Mouse (Mus musculus): ENCODE results near the gene Frmd7.

Frmd7 gene

DNA sequence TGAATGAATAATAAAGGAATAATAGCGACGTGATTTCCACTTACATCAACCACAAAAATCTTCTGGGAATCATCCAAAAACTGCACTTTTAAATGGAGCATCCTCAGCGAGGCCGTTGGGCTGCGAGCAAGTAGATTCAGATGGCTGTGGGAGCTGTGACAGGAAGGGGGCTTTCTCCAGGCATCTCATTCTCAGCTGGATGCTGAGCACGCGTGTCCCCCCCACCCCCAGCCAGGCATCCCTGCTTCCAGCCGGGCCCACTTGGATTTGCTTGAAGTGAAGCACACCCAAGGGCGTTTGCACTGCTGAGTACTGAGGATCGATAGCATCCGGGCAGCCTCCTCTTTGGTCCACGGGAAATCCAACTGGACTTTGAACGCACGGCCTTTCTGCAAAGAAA, at the start of gene Frmd7:
Frmd7 (minus strand) TSS at position 101 of the 400 bp plus-strand sequence.
- no peak for DNase-seq (ENCODE audit: low read depth, low spot score)

DNA sequence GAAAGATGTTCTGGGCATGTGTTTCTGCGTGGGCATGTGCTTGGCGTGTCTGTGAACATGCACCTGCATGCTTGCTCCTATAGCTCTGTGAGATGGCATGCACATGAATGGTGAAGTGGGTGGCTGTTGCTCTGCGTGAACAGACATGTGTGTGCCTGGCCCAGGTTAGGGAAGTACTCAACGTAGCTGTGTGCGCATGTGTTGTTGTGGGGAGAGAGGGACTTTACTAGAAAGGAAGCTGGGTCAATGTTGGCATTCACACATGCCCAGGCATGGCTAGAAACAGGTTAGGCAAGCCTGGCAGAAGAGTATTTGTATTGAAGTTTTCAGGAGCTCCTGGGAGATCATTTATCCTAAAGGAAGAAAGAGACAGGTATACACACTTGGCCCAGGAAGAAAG, 48.8 kb upstream of the Frmd7 start:
- DNase-seq (ENCODE audit: low read depth, low spot score), result no peak

DNA sequence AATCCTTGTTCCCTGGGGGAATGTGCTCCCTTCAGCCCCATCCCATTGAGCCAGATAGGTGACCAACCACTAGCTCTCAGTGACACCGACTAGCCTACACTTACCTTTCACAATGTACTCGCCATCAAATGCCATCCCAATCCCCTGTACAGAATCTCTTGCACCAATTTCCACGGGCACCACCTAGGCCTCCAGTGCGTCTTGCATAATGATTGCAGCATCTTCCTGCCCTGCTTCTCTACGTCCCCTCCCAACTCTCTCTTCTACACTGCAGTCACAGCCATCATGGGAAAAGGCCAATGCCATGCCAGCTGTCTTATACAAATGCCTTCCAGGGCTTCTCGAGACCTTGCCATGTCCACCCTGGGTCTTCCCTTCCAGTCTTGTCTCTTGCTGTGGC, 47.4 kb upstream of the Frmd7 start:
- DNase-seq (ENCODE audit: low read depth, low spot score), result no peak

DNA sequence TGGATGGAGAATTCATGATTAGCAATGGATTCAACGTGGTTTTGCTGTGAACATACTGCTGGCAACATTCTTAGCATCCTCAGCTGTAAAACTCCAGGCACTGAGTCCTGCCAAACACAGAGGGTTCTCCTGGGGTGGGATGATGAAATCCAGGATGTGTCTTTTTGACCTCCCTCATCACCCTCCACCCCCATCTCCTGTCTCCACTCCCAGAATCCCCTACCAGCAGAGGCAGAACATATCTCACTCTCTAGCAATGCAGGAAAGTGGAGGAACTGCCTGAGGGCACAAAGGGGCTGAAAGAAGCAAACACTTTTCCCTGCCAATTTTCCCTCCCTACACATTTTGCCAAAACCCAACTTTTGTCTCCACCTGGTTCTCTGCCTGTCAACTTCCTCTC, 46.1 kb upstream of the Frmd7 start:
- DNase-seq (ENCODE audit: low read depth, low spot score), result no peak

DNA sequence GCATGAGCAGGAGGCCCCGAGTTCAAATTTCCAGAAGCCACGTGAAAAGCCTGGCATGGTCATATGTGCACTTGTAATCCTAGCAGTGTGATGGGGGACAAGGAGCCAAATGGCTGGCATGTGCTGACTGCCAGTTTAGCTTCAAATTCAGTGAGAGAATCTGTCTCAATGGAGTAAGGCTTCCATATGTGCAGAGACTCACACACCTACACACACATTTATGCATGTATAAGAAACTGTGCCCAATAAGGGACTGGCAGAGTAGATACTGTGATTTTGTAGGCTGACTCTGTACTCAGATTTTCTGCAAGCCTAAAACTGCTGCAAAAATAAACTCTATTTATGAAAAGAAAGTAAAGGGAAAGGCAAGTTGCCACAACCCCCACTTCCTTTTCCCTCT, 35.9 kb upstream of the Frmd7 start:
- DNase-seq (ENCODE audit: low read depth, low spot score), result no peak

DNA sequence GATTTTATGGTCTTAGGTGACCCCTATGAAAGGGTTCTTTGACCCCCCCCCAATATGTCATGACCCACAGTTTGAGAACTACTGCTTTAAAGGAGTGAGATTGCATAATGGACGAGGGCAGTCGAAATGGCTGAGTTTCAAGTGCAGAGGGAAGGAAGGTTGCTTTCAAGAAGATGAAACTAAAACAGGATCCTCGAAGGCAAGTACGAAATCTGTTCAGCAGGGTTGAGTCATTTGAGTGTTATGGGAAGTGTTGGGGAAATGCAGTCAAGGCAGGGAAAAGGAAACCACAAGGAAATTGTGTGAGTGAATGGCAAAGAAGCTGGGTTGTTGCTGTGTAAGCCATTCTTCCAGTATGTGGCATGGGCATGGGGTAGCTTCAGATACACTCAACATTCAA, 29.6 kb upstream of the Frmd7 start:
- DNase-seq (ENCODE audit: low read depth, low spot score), result no peak

DNA sequence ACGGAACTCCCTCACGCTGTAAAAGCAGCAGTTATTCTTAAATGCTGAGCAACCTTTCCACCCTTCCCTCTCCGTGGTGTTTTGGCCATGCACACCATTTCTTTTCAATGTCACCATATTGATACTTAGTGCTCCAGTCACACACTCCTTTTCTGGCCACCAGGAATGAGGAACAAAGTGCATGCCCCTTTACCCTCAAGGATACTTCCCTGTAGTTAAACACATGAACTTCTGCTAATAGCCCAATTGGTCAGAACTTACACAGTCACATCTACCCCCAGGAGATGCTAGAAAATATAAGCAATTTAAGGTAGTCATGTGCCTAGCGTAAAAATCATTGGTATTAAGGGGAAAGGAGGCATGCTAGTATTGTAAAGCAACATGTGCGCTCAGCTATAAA, 27.4 kb upstream of the Frmd7 start:
- no peak for DNase-seq (ENCODE audit: low read depth, low spot score)

DNA sequence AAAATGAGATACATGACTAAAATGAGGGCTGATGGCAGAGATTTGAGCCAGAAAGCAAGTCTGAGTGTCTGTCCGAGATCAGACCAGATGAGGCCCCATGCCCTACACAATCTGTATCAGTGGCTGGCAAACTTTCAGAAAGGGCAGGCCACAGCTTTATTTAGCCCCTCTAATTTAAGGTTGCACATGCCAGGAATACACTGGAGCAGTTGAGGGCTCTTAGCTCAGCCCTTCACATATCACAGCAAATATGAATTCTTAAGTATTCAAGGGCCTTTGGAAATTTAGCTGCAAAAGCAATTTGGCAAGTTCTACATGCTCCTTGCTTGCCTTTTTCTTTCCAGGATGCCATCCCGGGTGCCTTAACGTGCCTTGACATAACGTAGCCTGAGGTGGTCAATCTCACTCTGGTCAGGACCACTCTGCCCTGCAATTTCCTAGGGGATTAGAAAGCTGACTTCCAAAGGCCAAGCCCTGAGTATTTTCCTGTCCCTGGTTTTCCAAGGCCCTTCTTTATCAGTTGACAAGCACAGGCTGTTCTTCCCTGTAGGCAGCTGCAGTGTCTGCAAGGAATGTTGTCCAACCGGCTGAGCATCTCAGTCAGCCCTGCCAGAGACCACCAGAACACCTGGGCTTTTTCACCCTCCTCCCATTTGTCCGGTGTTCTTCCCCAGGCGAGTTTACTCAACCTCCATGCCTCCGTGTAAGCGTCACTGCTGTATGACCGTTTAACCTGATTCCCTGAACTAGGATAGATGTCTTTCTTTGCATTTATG, 25.8 kb upstream of the Frmd7 start:
- no peak for DNase-seq (ENCODE audit: low read depth, low spot score)

DNA sequence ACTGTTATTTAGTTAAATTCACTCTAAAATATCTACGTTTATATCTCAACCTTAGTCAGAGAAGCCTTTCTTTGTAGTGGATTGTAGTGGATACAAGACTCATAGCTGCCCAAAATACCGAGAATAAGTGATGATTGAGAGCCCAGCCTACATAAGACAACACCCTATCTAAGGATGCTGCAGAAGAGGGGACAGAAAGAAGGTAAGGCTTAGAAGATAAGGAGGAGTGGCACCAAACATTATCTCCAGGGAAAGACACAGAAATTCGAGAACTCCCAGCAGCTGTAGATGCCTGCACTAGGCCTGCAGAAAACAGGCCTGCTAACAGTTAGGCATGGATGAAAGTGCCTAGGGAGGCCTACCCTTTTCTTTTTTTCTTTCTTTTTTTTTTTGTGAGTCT, 22.6 kb upstream of the Frmd7 start:
- DNase-seq (ENCODE audit: low read depth, low spot score), result no peak

DNA sequence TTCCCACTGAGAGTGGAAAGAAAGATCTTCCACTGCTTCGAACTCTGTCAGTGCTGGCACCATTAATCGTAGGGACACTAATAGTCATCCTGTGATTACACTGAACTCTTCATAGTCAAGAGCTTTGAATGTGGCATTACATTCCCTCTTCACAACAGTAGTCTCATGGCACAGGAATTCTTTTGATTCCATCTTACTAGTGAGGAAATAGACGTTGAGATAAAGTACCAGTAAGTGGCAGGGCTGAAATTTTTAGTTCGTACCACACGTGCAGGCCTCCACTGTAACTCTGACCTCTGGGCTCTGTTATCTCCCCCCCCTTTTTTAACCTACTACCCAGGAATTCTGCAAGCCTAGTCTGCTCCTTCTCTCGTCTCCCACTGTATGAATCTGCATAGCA, 20.4 kb upstream of the Frmd7 start:
- DNase-seq (ENCODE audit: low read depth, low spot score), result no peak

DNA sequence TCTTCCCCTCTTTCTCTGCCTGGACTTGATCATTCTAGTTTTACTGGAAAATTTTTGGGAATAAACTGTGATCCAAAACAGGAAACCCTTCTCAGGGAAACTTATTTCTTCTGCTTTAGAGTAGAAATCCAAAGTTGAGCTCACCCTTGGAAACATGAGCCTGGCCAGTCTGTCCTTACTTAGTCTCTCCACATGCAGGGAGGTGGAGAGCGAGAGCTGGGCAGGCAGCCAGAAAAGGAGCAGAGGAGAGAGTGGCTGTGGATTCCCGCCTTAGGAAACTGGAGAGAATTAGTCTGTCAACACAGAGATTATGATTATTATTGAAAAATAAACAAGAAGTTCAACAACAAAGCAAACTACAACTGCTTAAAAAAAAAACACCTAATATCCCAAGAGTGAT, 6.1 kb upstream of the Frmd7 start:
- no peak for DNase-seq (ENCODE audit: low read depth, low spot score)

DNA sequence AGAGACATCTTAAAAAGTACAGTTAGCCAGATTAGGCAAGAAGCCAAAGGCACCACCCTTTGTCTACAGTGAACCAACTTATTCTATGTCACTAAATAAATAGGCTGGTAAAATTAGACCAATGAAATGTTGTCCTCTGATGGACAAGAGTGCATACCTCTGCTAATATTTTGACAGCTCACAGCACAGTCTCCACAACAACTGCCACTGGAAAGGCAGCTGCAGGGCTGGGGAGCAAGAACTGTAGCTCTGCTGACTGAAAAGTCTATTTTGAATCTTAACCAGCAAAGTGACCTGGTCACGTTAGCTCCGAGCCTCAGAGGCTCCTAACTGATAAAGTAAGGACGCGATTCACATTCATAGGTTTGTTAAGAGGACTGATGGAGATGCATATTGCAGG, 5.6 kb upstream of the Frmd7 start:
- DNase-seq (ENCODE audit: low read depth, low spot score), result no peak

DNA sequence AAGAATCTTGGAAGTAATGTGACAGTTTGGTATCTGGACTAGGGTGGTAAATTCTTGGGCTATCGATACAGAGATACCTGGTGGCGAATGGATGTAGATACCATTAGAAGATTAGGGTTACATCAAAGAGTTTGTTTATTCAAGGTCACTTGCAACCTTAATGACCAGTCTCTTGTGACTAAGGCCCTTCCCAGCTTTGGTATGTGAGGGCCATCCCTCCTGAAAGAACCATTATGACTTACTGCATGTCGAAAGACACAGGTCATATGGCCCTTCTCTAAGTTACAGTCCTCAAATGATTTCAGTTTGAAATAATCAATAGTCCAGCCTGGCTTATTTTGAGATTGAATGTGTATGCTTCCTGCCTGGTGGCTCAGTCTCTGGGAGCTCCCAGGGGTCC, 5.4 kb downstream of the Frmd7 start:
- no peak for DNase-seq (ENCODE audit: low read depth, low spot score)

DNA sequence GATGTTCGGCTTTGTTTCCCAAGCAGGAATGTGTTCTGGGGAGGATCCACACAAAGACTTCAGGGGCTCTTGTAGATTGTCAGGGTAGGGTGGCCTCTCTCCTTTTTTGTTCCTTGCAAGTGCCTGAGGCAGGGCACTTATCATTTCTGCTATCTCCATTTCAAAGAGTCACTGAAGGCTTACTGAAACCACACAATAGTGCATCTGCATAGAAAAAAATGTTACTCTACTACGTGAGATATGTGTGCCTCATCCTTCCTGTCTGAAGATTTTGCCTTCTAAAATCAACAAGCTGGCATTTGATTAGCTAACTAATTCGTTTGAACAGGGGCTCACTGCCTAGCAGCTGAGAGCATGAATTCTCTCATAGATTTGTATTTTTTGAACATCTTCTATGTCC, 12.2 kb downstream of the Frmd7 start:
- DNase-seq (ENCODE audit: low read depth, low spot score), result no peak

DNA sequence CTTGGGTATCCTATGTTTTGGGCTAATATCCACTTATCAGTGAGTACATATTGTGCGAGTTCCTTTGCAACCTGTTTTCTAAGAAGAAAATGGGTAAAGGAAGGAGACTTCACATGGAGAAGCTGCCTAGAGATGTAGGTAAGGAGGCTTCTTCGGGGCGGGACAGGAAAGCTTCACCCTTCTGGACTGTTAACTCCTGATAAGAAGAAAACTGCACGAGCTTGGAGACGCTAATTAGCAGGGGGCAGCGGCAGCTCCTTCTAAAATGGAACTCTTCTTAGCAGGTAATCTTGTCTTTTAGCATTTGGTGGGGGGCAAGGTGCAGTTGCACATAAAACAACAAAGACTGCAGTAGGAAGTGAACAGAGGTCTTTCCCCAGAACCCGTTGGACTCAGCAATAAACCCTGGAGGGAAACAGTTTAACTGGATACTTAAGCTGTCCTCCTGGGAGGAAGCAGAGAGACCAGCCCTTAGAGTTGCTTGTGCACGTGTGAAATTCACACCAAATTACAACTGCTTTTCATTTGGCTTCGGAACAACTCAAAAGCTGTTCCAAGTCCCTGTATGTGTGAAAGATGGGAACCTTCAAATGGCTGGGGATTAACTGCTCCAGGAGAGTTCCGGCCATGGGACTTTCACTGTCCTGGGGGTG, 15.5 kb downstream of the Frmd7 start:
- DNase-seq (ENCODE audit: low read depth, low spot score), result no peak

DNA sequence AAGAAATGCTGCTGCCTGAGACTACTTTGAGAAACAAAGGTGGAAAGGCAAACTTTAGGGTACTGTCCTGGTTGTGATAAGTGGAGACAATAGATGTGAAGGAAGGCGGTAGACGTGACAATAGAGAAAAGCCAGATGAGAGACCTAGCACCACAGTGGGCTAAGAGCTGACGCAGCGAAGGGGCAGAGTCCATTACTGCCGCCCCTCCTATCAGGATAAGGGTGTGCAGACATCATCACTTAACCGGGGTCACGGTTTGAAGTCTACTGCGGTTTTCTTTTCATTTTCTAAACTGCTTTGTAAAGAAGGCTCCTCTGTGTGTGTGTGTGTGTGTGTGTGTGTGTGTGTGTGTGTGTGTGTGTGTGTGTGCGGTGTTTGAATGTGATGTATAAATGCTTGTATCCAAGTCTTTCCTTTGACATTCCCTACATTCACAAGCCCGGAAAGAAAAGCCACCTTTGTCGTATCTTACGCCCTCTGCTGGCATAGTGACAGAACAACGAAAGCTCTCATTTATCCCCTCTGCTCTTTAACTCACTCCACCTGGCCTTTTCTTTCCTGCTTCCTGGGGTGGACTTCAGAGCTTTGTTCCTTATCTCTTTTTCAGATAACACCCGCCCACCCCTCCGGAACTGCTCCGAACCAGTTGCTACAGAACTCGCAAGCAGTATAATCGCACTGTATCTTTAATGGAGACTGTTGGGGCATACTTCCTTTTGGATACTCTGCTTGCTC, 17.7 kb downstream of the Frmd7 start:
- DNase-seq (ENCODE audit: low read depth, low spot score), result peak; percentile 6

DNA sequence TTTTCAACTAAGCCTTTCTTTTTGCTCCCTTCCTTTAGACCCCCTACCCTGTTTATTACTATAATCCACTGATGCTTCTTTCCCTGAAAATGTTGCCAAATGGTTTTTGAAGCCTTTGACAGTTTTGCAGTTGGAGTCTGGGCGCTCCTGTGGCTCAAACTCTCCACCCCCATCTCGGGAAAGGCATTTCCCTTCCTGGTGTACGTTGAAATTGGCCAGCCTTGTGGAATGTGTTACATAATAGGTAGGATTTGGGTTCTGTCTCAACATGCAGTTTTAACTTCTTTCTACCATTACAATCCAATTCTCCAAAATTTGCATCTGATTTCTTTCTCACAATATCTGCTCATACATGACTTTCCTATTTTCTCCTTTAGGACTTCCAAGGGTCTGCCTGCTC, 23.8 kb downstream of the Frmd7 start:
- DNase-seq (ENCODE audit: low read depth, low spot score), result no peak

DNA sequence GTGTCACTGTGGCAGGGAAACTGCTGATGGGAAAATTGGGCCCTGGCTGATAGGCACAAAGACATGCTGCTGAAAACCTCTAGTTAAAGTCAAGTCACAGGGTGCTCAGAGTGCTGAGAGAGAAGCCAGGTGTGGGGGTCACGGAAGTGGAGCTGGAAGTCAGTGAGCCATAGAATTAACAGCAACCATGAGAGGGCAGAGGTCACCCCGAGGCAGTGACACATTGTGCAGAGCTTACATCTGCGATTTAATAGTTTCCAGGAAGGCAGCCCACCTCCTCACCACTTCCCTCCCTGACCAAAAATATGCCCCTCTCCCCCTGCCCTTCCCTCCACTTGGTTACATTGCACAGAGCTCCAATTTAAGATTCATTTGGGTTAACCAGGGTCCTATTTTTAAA, 25.1 kb downstream of the Frmd7 start:
- peak; percentile 46 for DNase-seq (ENCODE audit: low read depth, low spot score)

DNA sequence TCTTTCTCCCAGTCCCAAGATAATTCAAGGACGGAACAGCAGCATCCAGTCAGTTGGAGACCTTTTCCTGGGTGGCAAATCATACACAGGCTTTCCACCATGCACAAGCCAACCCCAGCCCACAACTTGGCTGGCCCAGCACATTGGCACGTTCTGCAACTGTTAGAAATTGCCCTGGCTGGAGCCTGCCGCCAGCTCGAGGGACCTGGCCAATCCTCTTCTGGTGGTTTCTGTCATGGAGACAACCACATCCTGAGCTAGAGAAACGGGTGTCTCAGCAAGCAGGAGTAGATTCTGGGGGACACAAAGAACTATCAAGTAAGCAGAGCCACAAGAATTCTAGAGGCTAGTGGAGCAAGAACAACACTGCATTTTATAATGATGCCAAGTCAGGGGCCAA, 32.6 kb downstream of the Frmd7 start:
- no peak for DNase-seq (ENCODE audit: low read depth, low spot score)

DNA sequence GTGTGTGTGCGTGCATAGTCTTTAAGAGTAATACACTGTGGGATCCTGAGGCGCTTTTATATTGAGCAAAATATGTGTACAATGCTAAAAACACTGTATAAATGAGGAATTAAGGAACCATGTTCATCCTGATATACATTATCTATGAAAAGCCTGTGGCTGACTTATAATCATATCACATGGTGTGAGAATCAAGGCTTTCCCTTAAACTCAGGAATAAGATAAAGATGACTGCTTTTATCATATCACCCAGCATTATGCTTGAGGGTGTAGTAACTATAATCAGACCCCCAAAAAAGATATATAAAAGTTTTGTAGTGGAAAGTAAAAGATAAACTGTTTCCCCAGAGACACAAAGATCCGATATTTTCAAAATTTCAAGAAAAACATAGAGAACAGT, 39.0 kb downstream of the Frmd7 start:
- no peak for DNase-seq (ENCODE audit: low read depth, low spot score)

DNA sequence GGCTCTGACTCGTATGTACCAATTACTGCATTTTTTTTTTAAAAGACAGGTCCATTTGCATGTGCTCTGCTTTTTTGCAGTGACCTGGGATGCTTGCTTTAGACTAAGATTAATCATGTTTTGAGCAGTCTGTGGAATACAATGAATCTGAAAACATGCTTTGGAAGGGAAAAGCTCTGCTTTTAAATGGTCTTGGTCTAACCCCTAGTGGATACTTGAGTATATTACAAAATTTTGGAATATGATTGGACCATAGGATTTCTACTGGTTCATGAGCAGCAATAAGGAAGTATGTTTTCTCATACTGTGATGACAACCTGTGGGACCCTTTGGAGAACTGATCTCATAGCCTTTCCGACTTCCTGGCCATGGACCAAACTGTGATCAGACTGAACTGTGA, 54.5 kb downstream of the Frmd7 start:
- no peak for DNase-seq (ENCODE audit: low read depth, low spot score)

DNA sequence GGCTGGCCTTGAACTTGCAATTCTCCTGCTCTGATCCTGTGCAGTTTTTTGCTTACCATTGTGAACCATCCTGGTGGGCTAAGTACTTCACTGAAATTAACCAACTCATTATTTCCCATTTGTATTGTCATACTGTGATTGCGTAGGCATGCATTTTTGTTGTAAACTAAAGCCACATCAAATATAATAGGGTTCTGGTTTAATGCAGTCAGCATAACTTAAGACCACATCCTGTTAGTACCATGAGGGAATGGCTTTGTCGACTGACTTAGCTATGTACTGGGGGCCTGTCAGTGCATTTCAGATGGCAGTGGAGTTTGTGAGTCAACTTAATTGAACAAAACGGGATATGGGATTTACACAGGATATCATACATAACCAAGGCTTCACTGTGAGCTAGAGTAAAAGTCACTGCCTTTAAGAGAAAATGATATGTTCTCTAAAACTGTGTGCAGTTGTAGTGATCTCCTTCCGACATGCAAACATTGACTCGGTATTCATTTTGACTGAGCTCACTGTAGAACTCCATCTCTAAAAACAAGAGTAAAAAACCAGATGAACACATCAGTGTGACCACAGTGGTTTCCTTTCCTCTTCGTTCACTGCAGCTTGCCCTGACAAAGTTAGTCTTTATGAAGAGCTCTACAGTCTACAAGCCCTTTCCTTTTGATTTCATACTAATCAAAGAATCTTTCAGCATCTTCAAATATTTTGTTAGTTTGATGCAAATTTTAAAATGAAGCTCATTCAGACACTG, 68.1 kb downstream of the Frmd7 start:
- peak; percentile 24 for DNase-seq (ENCODE audit: low read depth, low spot score)

Measured in A20 (cell line).